Mouse (Mus musculus) kidney, embryonic 16.5 days (tissue): ENCODE results near the gene Dyx1c1. TPM values are rescaled to one million over a fixed set of nuclear protein-coding genes. Genes with fewer than 3 reads are reported as not detected.
A peak's percentile ranks its signal among the peaks of the same experiment; 100 is the strongest.

ENCODE experiments used
- ATAC-seq: fragments of 200-750 bp; cut with Nextera tagmentation; 2 replicates; pipeline ENCODE4 v1.8.0; 2017; ENCODE audit warnings: moderate TSS enrichment; ENCODE audit not compliant: low FRiP score, low TSS enrichment
- H3K27ac ChIP-seq: fragments of 300-500 bp; sonication (generic); 2 replicates; pipeline ENCODE4 v1.5.1; 2014; ENCODE audit warnings: low read length
- H3K27me3 ChIP-seq: fragments of 300-500 bp; sonication (generic); 2 replicates; pipeline ENCODE4 v1.6.1; 2014; ENCODE audit warnings: low read length, control low read depth, mixed read lengths; ENCODE audit not compliant: insufficient read depth
- H3K36me3 ChIP-seq: fragments of 300-500 bp; sonication (generic); 2 replicates; pipeline ENCODE4 v1.6.1; 2014; ENCODE audit warnings: low read length, control low read depth, mixed read lengths; ENCODE audit not compliant: insufficient read depth
- H3K4me1 ChIP-seq: fragments of 300-500 bp; sonication (generic); 2 replicates; pipeline ENCODE4 v1.6.1; 2014; ENCODE audit warnings: low read length, control low read depth, mixed read lengths; ENCODE audit not compliant: insufficient read depth
- H3K4me2 ChIP-seq: fragments of 300-500 bp; sonication (generic); replicated peaks from 2 replicates; pipeline ENCODE4 v1.6.1; 2014; ENCODE audit warnings: low read depth, low read length
- H3K4me3 ChIP-seq: fragments of 300-500 bp; sonication (generic); 2 replicates; pipeline ENCODE4 v1.5.1; 2014; ENCODE audit warnings: mild to moderate bottlenecking, low read length
- H3K9ac ChIP-seq: fragments of 300-500 bp; sonication (generic); replicated peaks from 2 replicates; pipeline ENCODE4 v1.6.1; 2014; ENCODE audit warnings: low read length
- H3K9me3 ChIP-seq: fragments of 300-500 bp; sonication (generic); 2 replicates; pipeline ENCODE4 v1.6.1; 2016; ENCODE audit warnings: low read length, control low read depth
- WGBS: fragments of 180-500 bp; shearing (Covaris S2); extraction: QIAGEN DNeasy Blood & Tissue Kit; methylation state at CpG from one replicate; pipeline ENCODE4 v1.1.7; 2014; 5-methylcytosine and 5-hydroxymethylcytosine counted together
- polyA plus RNA-seq: library from polyadenylated mRNA; unstranded; fragments of >200 nt; fragmentation: Nextera tagmentation; extraction: Ambion mirVana; gene quantifications from 2 replicates; pipeline ENCODE4 v1.2.1, GENCODE M21; 2015

The Dyx1c1 gene
- 1.9 and 2.4 TPM in 2 replicates for polyA plus RNA-seq

DNA sequence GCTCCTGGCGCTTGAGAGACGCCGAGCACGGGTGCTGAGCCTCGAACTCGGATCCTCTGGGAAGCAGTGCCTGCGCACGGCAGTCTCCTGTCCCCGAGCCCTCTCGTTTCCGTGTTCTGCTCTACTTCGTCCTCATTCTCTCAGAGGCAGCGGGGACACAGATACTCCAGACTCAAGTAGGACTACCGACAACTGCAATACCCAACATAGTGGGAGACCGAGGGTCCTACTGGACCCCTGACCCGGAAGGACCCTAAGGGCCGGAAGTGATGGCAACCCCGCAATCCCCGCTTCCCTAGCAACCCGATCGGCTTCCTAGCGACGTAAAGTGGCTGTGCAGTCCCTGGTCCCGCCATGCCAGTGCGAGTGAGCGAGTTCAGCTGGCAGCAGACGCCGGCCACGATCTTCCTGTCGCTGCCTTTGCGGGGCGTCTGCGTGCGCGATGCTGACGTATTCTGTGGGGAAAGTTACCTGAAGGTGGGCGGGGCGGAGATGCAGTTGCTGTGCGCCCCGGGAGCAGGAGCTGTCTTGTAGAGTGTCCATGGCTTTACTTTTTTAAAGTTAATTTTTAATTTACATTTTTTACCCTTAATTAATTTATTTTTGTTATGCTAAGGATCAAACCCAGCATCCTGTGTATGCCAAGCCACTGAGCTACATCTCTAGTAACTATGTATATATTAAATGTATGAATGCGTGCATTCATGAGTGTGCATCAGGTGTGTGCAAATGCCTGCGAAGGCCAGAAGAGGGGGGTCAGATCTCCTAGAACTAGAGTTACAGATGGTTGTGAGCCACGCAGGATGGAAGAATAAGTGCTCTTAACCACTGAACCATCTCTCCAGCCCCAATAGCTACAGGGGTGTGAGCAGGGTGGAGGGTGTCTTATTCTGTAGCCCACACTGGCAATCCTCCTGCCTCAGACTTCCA, at the start of gene Dyx1c1, which contains the start of gene Gm44503:
Dyx1c1 (plus strand) TSS at position 265 of the 930 bp plus-strand sequence.
Gm44503 (plus strand) TSS at position 332 of the 930 bp plus-strand sequence.
- H3K9me3 ChIP-seq, result no peaks in the 10 kb centered on the region
- peaks cover 6% of the 10 kb centered on the region for H3K4me1 ChIP-seq
- peak within 1 kb of the TSS; percentile 72 for H3K9ac ChIP-seq
- peak within 1 kb of the TSS; percentile 53 for H3K4me2 ChIP-seq
- H3K27me3 ChIP-seq, result no peaks in the 10 kb centered on the region
- WGBS, result under 1% methylated on average over 43 of the region's 43 CpGs
- peak; percentile 92 for ATAC-seq
- H3K4me3 ChIP-seq, result peak within 1 kb of the TSS; percentile 86
- H3K27ac ChIP-seq, result peak within 1 kb of the TSS; percentile 36
- H3K36me3 ChIP-seq, result no peaks in the 10 kb centered on the region

DNA sequence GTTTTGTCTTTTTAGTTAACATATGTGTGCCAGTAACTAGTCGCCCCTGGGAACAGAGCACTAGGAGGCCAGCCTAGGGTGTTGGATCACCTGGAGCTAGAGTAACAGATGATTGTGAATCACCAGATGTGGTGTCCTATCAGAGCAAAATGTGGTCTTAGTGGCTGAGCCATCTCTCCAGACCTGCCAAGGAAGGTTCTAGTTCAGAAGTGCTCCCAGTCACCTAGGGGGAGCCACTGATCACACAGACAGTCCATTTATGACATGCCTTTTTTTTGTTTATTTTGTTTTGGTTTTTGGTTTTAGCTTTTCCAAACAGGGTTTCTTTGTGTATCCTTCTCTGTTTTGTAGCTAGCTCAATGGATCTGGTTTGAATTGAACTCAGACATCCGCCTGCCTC, 47.2 kb upstream of the Dyx1c1 start:
- no peak overlapping the region for H3K4me3 ChIP-seq
- H3K9ac ChIP-seq, result no peak overlapping the region
- 91% methylated on average over 2 of the region's 2 CpGs for WGBS
- peaks cover 8% of the 10 kb centered on the region for H3K36me3 ChIP-seq
- H3K27me3 ChIP-seq, result no peaks in the 10 kb centered on the region
- H3K4me2 ChIP-seq, result no peak overlapping the region
- H3K9me3 ChIP-seq, result no peaks in the 10 kb centered on the region
- no peaks in the 10 kb centered on the region for H3K4me1 ChIP-seq
- no peak for ATAC-seq
- H3K27ac ChIP-seq, result no peak overlapping the region

DNA sequence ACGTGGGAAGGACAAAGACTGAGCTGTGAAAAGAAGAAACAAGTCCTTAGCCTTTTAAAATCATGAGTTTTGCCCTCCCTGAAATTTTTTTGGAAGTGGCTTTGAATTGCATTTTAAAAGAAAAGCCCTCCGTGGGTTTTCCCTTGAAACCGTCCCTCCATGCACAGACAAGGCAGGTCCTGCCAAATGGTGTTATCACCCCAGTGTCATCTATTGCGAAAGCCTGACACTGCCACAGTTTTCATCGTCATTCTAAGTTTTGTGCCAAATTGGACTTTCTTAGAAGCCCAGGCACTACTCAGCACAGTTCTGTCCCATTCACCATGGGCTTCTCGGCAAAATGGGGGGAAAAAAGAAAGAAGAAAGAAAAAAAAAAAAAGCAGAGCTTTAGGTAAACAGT, 45.0 kb upstream of the Dyx1c1 start:
- Histone ChIP-seq H3K27me3 (no peaks in the 10 kb centered on the region), H3K9me3 (no peaks in the 10 kb centered on the region), H3K27ac (no peak overlapping the region), H3K4me3 (no peak overlapping the region), H3K9ac (0 out of 2 replicates have a peak overlapping the region, but pooled peaks have one; percentile 26), H3K36me3 (peaks cover 8% of the 10 kb centered on the region), H3K4me1 (no peaks in the 10 kb centered on the region), H3K4me2 (peak overlapping the region; percentile 32)
- WGBS, result 40% methylated on average over 6 of the region's 6 CpGs
- ATAC-seq, result no peak

DNA sequence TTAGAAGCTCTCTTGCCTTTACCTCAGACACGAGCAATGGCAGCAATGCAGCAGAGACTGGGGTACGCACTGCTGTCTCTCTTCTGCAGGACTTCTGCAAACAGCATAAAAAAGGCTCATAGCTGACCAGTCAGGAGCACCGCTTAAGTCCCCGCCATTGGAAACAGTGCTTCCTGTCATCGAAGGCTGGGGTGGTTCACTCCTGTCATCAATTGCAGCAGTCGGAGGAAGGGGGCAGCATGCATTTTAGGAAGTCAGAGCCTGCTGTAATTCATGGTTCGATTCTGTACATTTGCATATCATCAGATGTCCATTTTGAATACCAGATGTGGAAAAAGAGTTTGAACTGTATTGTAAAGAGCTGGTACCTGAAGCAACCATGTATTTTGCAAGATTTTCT, 42.9 kb upstream of the Dyx1c1 start:
- H3K9me3 ChIP-seq, result no peaks in the 10 kb centered on the region
- 62% methylated on average over 7 of the region's 7 CpGs for WGBS

DNA sequence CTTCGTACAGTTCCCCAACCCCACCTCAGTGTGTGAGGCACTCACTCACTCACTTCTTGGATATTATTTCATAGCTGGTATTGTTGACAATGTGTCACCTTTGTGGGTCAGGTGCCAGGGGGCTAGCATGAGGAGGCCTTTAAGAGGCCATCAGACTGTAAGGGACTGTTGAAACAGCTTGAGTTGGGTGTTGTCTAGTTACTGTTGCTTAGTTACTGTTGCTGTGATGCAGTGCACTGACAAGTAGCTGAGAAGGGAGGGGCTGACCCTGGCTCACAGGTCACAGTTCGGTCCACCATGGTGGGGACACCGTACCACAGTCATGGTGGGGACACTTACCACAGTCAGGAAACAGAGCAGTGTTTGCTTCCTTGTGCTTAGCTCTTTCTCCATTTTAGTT, 35.5 kb upstream of the Dyx1c1 start:
- H3K4me1 ChIP-seq, result peaks cover 9% of the 10 kb centered on the region
- no peak overlapping the region for H3K9ac ChIP-seq
- no peak overlapping the region for H3K4me3 ChIP-seq
- no peaks in the 10 kb centered on the region for H3K36me3 ChIP-seq
- H3K27me3 ChIP-seq, result no peaks in the 10 kb centered on the region
- no peak overlapping the region for H3K4me2 ChIP-seq
- 88% methylated on average over 3 of the region's 3 CpGs for WGBS
- H3K9me3 ChIP-seq, result no peaks in the 10 kb centered on the region
- no peak for ATAC-seq
- no peak overlapping the region for H3K27ac ChIP-seq

More for the DNA sequence above, 42.9 kb upstream of the Dyx1c1 start:
- Histone ChIP-seq H3K4me3 (no peak overlapping the region), H3K36me3 (peaks cover 8% of the 10 kb centered on the region), H3K27ac (no peak overlapping the region), H3K4me2 (no peak overlapping the region), H3K4me1 (no peaks in the 10 kb centered on the region), H3K9ac (no peak overlapping the region), H3K27me3 (no peaks in the 10 kb centered on the region)
- no peak for ATAC-seq

DNA sequence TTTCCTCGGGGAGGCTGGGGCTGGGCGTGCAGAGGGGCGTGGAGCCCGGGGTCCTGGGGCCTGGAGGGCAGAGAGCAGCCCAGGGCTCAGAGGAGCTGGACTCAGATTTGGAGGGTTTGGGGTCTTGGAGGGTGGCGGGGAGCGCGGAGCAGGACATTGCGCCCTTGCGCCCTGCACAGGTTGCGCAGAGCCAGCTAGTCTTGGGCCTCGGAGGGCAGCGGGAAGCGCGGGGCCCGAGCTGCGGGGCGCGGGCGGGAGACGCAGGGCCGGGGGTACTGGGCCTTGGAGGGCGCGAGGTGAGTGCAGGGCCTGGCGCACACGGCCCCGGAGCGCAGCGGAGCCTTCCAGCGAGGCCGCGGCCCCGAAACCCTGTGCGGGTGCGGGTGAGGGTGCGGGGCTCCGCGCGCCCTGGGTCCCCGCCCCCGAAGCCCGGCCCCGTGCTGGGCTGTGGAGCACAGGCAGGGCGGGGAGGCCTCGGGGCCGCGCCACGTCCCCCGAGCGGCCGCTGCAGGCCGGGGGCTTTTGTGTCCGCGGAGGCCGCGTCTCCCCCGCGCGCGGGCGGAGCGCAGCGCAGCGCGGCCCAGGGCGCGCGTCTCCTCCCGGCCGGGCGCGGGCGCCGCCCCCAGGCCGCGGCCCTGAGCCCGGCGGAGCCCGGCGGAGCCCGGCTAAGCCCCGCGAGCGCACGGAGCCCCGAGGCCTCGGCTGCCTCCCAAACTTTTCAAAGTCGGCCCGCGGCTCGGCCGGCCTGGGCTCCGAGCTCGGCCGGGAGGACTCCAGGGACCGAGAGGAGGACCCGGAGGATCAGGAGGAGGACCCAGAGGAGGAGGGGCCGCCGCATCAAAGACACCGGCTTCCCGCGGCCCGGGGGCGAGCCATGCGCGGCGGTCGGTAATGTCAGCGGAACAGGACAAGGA, 33.3 kb upstream of the Dyx1c1 start, which contains the start of gene Pygo1:
Pygo1 (plus strand) TSS at position 625 of the 914 bp plus-strand sequence.
- ATAC-seq, result peak; percentile 87
- WGBS, result under 1% methylated on average over 70 of the region's 108 CpGs
- Histone ChIP-seq H3K9me3 (no peaks in the 10 kb centered on the region), H3K4me2 (peak within 1 kb of the TSS; percentile 91), H3K4me1 (peaks cover 9% of the 10 kb centered on the region), H3K4me3 (peak within 1 kb of the TSS; percentile 75), H3K27ac (peak within 1 kb of the TSS; percentile 83), H3K36me3 (no peaks in the 10 kb centered on the region), H3K27me3 (no peaks in the 10 kb centered on the region), H3K9ac (peak within 1 kb of the TSS; percentile 92)

DNA sequence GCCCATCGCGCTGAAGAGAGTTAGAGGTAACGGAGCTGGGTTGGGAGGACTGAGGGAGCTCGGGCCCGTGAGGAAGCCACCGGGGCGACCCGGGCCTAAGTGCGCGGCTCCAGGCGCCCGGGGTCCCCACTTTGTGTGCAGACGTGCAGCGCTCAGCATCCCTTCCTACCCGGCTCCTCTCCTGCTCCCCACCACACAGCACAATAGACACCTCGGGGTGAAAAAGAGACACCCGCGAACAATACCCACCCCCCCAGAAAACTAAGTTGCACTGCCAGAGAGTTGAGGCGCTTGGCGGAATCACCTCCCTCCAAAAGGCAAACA, 32.7 kb upstream of the Dyx1c1 start:
- Histone ChIP-seq H3K4me3 (peak overlapping the region; percentile 75), H3K9ac (peak overlapping the region; percentile 92), H3K27ac (peak overlapping the region; percentile 83), H3K4me2 (peak overlapping the region; percentile 91), H3K36me3 (no peaks in the 10 kb centered on the region), H3K27me3 (no peaks in the 10 kb centered on the region), H3K4me1 (peaks cover 9% of the 10 kb centered on the region), H3K9me3 (no peaks in the 10 kb centered on the region)
- no peak; the same call in none of the 2 replicates for ATAC-seq
- WGBS, result under 1% methylated on average over 20 of the region's 20 CpGs

DNA sequence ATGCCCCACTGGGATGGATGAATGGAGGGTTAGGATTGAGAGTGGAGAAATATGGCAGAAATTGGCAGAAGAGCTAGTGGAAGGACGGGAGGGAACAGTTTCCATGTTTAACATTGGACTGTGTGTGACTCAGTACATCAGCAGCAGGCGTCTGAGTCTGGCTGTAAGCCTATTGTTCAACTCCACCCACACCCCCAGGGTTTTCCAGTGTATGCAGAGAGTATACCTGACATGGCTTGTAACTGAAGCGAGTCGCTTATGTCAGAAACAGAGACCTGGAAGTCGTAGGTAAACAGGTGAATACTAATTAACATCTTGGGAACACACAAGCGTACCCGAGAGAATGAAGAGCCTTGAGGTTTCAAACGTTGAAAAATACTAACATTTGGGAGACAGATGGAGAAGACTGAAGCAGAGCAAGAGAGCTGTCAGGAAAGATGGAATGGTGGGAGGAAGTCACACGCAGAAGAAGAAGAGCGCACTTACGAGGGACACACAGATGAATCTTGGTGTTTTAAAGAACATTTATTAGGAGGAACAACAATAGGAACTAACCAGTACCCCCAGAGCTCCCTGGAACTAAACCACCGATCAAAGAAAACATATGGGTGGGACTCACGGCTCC, 27.3 kb upstream of the Dyx1c1 start:
- ATAC-seq, result no peak
- H3K27me3 ChIP-seq, result no peaks in the 10 kb centered on the region
- no peak overlapping the region for H3K27ac ChIP-seq
- H3K4me2 ChIP-seq, result no peak overlapping the region
- H3K4me1 ChIP-seq, result peaks cover 5% of the 10 kb centered on the region; the same call in 1 of the 2 replicates
- H3K9ac ChIP-seq, result no peak overlapping the region
- no peak overlapping the region for H3K4me3 ChIP-seq
- H3K36me3 ChIP-seq, result peaks cover 9% of the 10 kb centered on the region; the same call in 1 of the 2 replicates
- H3K9me3 ChIP-seq, result no peaks in the 10 kb centered on the region
- WGBS, result 84% methylated on average over 13 of the region's 13 CpGs

DNA sequence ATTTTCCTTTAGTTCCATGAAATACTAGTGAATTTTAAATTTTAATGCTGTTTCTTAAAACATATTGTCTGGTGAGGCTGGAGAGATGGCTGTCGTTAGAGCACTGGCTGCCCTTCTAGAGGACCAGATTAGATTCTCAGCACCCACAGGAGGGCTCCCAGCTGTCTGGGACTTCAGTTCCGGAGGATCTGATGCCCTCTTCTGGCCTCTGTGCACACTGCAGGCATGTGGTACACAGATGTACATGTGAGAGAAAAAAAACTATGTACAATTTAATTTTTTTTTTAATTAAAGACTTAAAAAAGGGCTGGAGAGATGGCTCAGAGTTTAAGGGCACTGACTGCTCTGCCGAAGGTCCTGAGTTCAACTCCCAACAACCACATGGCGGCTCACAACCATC, 23.3 kb upstream of the Dyx1c1 start:
- Histone ChIP-seq H3K4me3 (no peak overlapping the region), H3K27ac (no peak overlapping the region), H3K36me3 (peaks cover 9% of the 10 kb centered on the region; the same call in 1 of the 2 replicates), H3K9ac (no peak overlapping the region), H3K9me3 (no peaks in the 10 kb centered on the region), H3K27me3 (no peaks in the 10 kb centered on the region), H3K4me2 (no peak overlapping the region), H3K4me1 (no peaks in the 10 kb centered on the region)
- no peak for ATAC-seq
- whole genome bisulfite sequencing, result 89% methylated on average over 4 of the region's 4 CpGs
